Mouse (Mus musculus) heart, adult 18-20 months (tissue): ENCODE data around the gene Kcnd3. TPM values are rescaled to one million over a fixed set of nuclear protein-coding genes. Genes with fewer than 3 reads are reported as not detected.

ENCODE experiments used
- total RNA-seq, 2 experiments: library from RNA; stranded (reverse); gene quantifications; 2 replicates each; pipeline ENCODE4 v1.2.3; 2021

Gene Kcnd3
- total RNA-seq, 2 experiments from 2014 or later: 8.2 to 8.5 TPM

Other genes with a start within 250 kb of the Kcnd3 start
- gene Ddx20, start 235.2 kb downstream of the Kcnd3 start, total RNA-seq: 10 to 100 TPM; 11.4 to 11.5 TPM